Mouse (Mus musculus) CH12.LX (cell line): ENCODE data around the gene Gnas. TPM values are rescaled to one million over a fixed set of nuclear protein-coding genes. Genes with fewer than 3 reads are reported as not detected.

Experiments
- DNase-seq: peaks from one replicate; pipeline ENCODE4 v3.0.0-alpha.2; 2013; ENCODE audit errors: extremely low read depth
- H3K27ac ChIP-seq: 2 replicates; pipeline ENCODE4 v1.5.1; 2012; ENCODE audit warnings: low read depth, mild to moderate bottlenecking, control low read depth, moderate library complexity; ENCODE audit not compliant: insufficient read depth
- H3K27me3 ChIP-seq: replicated peaks from 2 replicates; pipeline ENCODE3; 2012; ENCODE audit warnings: inconsistent platforms
- H3K36me3 ChIP-seq, 2 experiments: replicated peaks in 1 of 2; 2 replicates each; pipeline versions ENCODE3 to v1.6.1; 2012; ENCODE audit warnings: inconsistent platforms in 1 of 2, low read length in 1 of 2, mild to moderate bottlenecking in 1 of 2, mixed read lengths in 1 of 2, moderate library complexity in 1 of 2; ENCODE audit not compliant: control insufficient read depth in 1 of 2, insufficient read depth in 1 of 2
- H3K4me1 ChIP-seq, 2 experiments: 2 replicates each; pipeline ENCODE4 v1.6.1; 2012; ENCODE audit warnings: inconsistent platforms in 1 of 2, moderate library complexity in 1 of 2; ENCODE audit not compliant: insufficient read depth in 2 of 2, control insufficient read depth in 1 of 2
- H3K4me2 ChIP-seq: 2 replicates; pipeline ENCODE4 v1.6.1; 2012; ENCODE audit warnings: low read depth, mild to moderate bottlenecking, control low read depth; ENCODE audit not compliant: poor library complexity, insufficient read depth, severe bottlenecking
- H3K4me3 ChIP-seq, 3 experiments: fragments of 150-350 bp in 1 of 3; sonication (generic) in 1 of 3; replicated peaks in 1 of 3; 2 replicates each; pipeline versions ENCODE3 to v1.5.1; 2011 to 2012; ENCODE audit warnings: low read depth in 2 of 3, low read length in 2 of 3, mild to moderate bottlenecking in 2 of 3, moderate library complexity in 2 of 3, control low read depth in 1 of 3, improper control_type of control experiment in 1 of 3, inconsistent platforms in 1 of 3, mixed read lengths in 1 of 3; ENCODE audit not compliant: poor library complexity in 1 of 3
- H3K79me2 ChIP-seq: replicated peaks from 2 replicates; pipeline ENCODE4 v1.6.1; 2012; ENCODE audit warnings: mild to moderate bottlenecking, moderate library complexity; ENCODE audit not compliant: control insufficient read depth, poor library complexity, insufficient read depth, severe bottlenecking; ENCODE audit errors: extremely low read depth
- H3K9ac ChIP-seq: 2 replicates; pipeline ENCODE4 v1.6.1; 2012; ENCODE audit warnings: low read depth, mild to moderate bottlenecking, control low read depth, moderate library complexity; ENCODE audit not compliant: insufficient read depth
- H3K9me3 ChIP-seq: replicated peaks from 2 replicates; pipeline ENCODE3; 2012; ENCODE audit warnings: low read length, inconsistent platforms, mixed read lengths
- CTCF ChIP-seq, 2 experiments: IDR thresholded peaks in 1 of 2; conservative IDR thresholded peaks in 1 of 2; 2 replicates each; pipeline ENCODE4 v1.5.1; 2011 to 2012; ENCODE audit warnings: low read depth in 2 of 2, low read length in 2 of 2, improper control_type of control experiment in 1 of 2, inconsistent platforms in 1 of 2, mild to moderate bottlenecking in 1 of 2, moderate library complexity in 1 of 2
- ETS1 ChIP-seq: conservative IDR thresholded peaks from 2 replicates; pipeline ENCODE4 v1.6.1; 2012; ENCODE audit warnings: low read depth, mild to moderate bottlenecking, inconsistent platforms, low read length, improper control_type of control experiment, moderate library complexity
- MAX ChIP-seq: IDR thresholded peaks from 2 replicates; pipeline ENCODE4 v1.6.1; 2011; ENCODE audit warnings: low read length, improper control_type of control experiment
- MAZ ChIP-seq: IDR thresholded peaks from 2 replicates; pipeline ENCODE4 v1.6.1; 2012; ENCODE audit warnings: low read depth, mild to moderate bottlenecking, inconsistent platforms, low read length, improper control_type of control experiment, moderate library complexity
- MYC ChIP-seq: IDR thresholded peaks from 2 replicates; pipeline ENCODE4 v1.6.1; 2011; ENCODE audit warnings: low read depth, mild to moderate bottlenecking, improper control_type of control experiment, low read length
- NELFE ChIP-seq: IDR thresholded peaks from 2 replicates; pipeline ENCODE4 v1.6.1; 2011; ENCODE audit warnings: low read depth, low read length, improper control_type of control experiment
- PAX5 ChIP-seq: IDR thresholded peaks from 2 replicates; pipeline ENCODE4 v1.6.1; 2012; ENCODE audit warnings: low read length, inconsistent platforms, mixed read lengths
- POLR2A ChIP-seq: IDR thresholded peaks from 2 replicates; pipeline ENCODE4 v1.6.1; 2011; ENCODE audit warnings: low read depth, mild to moderate bottlenecking, improper control_type of control experiment, low read length
- TBP ChIP-seq: conservative IDR thresholded peaks from 2 replicates; pipeline ENCODE4 v1.6.1; 2011; ENCODE audit warnings: low read depth, low read length, improper control_type of control experiment
- TCF12 ChIP-seq: IDR thresholded peaks from 2 replicates; pipeline ENCODE4 v1.6.1; 2014; ENCODE audit warnings: low read depth, mild to moderate bottlenecking, inconsistent platforms, low read length, improper control_type of control experiment
- UBTF ChIP-seq: IDR thresholded peaks from 2 replicates; pipeline ENCODE4 v1.6.1; 2012; ENCODE audit warnings: low read depth, mild to moderate bottlenecking, inconsistent platforms, low read length, improper control_type of control experiment, moderate library complexity
- USF1 ChIP-seq: IDR thresholded peaks from 2 replicates; pipeline ENCODE4 v1.6.1; 2014; ENCODE audit warnings: low read depth, mild to moderate bottlenecking, inconsistent platforms, low read length, improper control_type of control experiment
- ZKSCAN1 ChIP-seq: IDR thresholded peaks from 2 replicates; pipeline ENCODE4 v1.6.1; 2012; ENCODE audit warnings: low read depth, inconsistent platforms, low read length, improper control_type of control experiment, borderline replicate concordance
- dilution Hi-C: fragments of 300-500 bp; cut with MboI; formaldehyde crosslinking; loops from 2 replicates; pipeline ENCODE4 v1.14.3; 2020; ENCODE audit warnings: low sequenced_read_pairs; ENCODE audit not compliant: extremely low pct_unique_long_range_greater_than_20kb, extremely low pct_ligation_motif_present
- in situ Hi-C: fragments of 300-500 bp; cut with MboI; formaldehyde crosslinking; loops from 3 replicates; pipeline ENCODE4 v1.14.3; 2019; ENCODE audit warnings: low sequenced_read_pairs, low pct_ligation_motif_present, low pct_unique_long_range_greater_than_20kb, mixed read lengths
- polyA plus RNA-seq: library from polyadenylated mRNA; unstranded; fragments of >175 nt; gene quantifications from 2 replicates; pipeline ENCODE4 v1.2.1, GENCODE M21; 2012; ENCODE audit warnings: low read depth; ENCODE audit not compliant: insufficient read length
- total RNA-seq, 2 experiments: library from RNA; depleted of rRNA; stranded (reverse); fragments of 300-350 nt in 1 of 2; fragments of >200 nt in 1 of 2; gene quantifications; 2 replicates each; pipeline ENCODE4 v1.2.3; 2012 to 2014

Gnas gene
- total and polyA plus RNA-seq, 3 experiments, result 369 to 502 (median 452) TPM

DNA sequence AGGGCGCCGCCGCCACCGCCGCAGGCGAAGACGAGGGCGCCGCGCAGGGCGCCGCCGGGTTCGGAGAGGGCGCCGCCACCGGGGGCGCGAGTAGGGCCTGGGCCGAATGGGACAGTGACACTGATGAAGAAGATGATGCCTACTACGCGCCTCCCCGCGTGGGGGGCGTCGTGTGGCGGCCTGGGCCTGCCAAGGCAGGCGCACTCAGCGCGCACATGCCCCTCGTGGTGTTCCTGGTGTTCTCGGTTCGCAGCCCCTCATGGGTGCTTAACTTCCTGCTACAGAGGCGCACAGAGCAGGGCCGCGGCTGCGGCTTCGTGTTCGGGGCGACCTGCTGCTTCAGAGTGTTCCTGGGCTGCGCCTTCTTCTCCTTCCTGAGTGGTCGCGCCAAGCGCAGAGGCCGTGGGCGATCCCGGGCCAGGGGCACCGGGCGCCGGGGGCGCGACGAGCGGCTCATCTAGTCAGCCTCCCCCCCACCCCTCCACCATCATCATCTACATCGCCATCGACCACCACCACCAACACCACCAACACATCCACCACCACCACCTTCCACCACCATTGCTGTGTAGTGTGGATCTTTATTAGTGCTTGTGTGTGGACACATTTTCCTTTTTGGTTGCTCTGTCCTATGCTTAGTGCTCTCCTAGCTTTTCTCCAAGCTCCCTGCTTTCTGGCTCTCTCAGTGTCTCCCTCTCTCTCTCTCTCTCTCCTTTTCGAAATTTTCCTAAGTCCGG, 45.0 kb downstream of the Gnas start:
- Histone ChIP-seq H3K4me3 (peak overlapping the region; percentile 54 to 94 (median 85)), H3K27ac (peak overlapping the region; percentile 74), H3K36me3 (peaks cover 3 to 5% of the 10 kb centered on the region in 2 experiments), H3K27me3 (no peaks in the 10 kb centered on the region), H3K4me2 (peak overlapping the region; percentile 37), H3K4me1 (peaks cover 5 to 27% of the 10 kb centered on the region in 2 experiments), H3K9me3 (peaks cover 8% of the 10 kb centered on the region), H3K9ac (peak overlapping the region; percentile 99; the same call in 1 of the 2 replicates), H3K79me2 (peaks cover 39% of the 10 kb centered on the region)
- dilution Hi-C loops (no loop called here), in situ Hi-C loops (no loop called here)
- peak; percentile 45 for DNase-seq
- peak; percentile 24; the same call in 1 of the 2 replicates for TF ChIP-seq MAX
- TF ChIP-seq POLR2A, result no peak; the same call in none of the 2 replicates
- peak; percentile 79 for TF ChIP-seq ZKSCAN1
- TF ChIP-seq CTCF (conservative IDR thresholded peaks at IDR 0.05 in 1 of 2, IDR thresholded peaks at IDR 0.05 in 1 of 2; ENCODE audit: low read depth in 2 of 2, low read length in 2 of 2), result peak in 1 of 2 experiments; percentile 6; a peak in 1 of 4 replicates
- TF ChIP-seq PAX5, result no peak
- TF ChIP-seq UBTF, result 0 out of 2 replicates have a peak, but pooled peaks have one; percentile 31
- peak; percentile 41; the same call in 1 of the 2 replicates for TF ChIP-seq MYC

DNA sequence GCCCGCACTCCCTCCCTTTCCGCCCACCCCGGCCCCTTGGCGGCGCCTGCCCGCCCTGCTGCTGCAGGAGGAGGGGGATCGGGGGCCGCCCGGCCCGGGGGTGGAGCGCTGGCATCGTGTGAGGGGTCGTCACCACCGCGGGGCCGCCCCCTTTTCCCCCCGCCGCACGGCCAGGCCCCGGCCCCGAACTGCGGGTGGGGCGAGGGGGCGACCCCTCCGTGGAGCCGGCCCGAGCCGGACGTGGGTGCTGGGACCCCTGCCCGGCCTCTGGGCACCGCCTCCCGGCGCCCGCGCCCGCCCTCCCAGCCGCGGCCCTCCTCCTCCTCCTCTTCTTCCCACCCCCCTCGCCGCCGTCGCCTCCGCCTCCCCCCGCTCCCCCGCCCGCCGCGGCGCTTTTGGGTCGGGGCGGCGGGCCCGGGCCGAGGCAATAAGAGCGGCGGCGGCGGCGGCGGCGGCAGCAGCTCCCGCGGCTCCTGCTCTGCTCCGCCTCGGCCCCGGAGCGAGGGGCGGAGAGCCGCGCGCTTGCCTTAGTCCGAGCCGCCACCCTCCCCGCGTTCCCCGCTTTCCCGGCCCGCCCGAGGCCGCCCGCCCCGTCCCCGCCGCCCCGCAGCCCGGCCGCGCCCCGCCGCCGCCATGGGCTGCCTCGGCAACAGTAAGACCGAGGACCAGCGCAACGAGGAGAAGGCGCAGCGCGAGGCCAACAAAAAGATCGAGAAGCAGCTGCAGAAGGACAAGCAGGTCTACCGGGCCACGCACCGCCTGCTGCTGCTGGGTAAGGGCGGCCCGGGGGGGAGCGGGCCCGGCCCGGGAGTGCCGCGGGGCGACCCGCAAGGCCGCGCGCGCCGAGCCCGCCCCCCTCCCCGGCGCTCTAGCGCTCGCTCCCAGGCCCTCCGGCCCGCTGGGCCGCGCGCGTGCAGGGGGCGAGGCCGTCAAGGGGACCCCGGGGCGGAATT, 45.8 kb downstream of the Gnas start:
- H3K9ac ChIP-seq, result peak overlapping the region; percentile 99
- 0 out of 2 replicates have a peak, but pooled peaks have one; percentile 25 for TF ChIP-seq NELFE
- TF ChIP-seq TBP, result no peak
- 0 out of 2 replicates have a peak, but pooled peaks have one; percentile 24 for TF ChIP-seq TCF12
- TF ChIP-seq MAZ, result peak; percentile 82
- TF ChIP-seq ETS1, result no peak
- no peak for TF ChIP-seq USF1
- TF ChIP-seq CTCF (conservative IDR thresholded peaks at IDR 0.05 in 1 of 2, IDR thresholded peaks at IDR 0.05 in 1 of 2; ENCODE audit: low read depth in 2 of 2, low read length in 2 of 2), result peak in 1 of 2 experiments; percentile 7; a peak in 1 of 4 replicates
- TF ChIP-seq, all 38 proteins: peak for 4
- Histone ChIP-seq H3K4me2 (peak overlapping the region; percentile 37; the same call in 1 of the 2 replicates), H3K36me3 (peaks cover 8 to 13% of the 10 kb centered on the region in 2 experiments), H3K79me2 (peaks cover 48% of the 10 kb centered on the region), H3K27me3 (no peaks in the 10 kb centered on the region), H3K9me3 (peaks cover 8% of the 10 kb centered on the region), H3K27ac (peak overlapping the region; percentile 92), H3K4me1 (peaks cover 10 to 35% of the 10 kb centered on the region in 2 experiments), H3K4me3 (peak overlapping the region; percentile 54 to 94 (median 85))
- in situ Hi-C loops, result no loop called here
- dilution Hi-C loops, result no loop called here
- DNase-seq, result peak; percentile 64
